ENCODE assay signal across 9 mouse cellular contexts in the genomic region with DNA sequence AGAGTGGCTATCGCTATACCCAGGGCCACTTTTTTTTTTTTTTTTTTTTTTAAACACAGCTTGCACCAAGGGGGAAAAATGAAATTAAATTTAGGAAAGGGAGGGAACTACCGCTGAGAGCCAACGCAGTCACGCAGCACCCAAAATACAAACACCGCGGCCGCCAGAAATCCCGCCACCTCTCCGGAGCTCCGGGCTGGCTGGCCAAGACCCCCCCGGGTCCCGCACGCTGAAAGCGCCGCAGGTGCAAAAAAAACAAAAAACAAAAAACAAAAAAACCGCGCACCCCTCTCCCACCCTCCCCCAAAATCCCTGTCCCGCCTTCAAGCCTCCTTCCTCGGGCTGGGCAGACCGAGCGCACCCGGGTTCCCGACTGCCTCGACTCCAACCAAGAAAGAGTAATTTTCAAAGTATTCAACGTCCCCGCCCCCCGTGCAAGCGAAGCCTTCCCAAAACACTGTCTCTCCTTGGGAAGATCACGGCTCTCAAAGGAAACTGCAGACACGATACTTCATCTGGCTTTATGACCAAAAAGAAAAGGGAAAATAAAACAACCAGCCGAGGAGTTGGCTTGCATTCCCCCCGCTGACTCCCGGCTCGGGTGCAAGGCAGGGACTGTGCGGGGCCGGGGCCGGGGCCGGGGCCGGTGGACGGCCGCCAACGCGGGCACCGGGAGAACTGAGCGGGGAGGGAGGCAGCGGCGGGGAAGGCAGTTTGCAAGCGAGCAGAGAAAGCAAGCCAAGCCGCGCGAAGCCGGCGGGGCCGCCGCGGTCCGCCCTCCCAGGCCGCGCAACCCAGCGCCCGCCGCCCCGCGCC. TPM values are rescaled to one million over a fixed set of nuclear protein-coding genes. Genes with fewer than 3 reads are reported as not detected.
DNase-seq lines count a peak whose midpoint lies in the region; ATAC-seq and TF ChIP-seq lines count a peak whose summit lies in the region.
"Had no signal": no experiment of that assay in that cellular context is flagged by ENCODE, and none has a peak within 500 bp of the region (broad histone marks: within the 10 kb centered on the region; RNA-seq: fewer than 3 reads in every experiment).

No protein-coding gene starts in this region.

- H3K4me1 ChIP-seq in forebrain, embryonic 16.5 days (replicated peaks; ENCODE audit: control insufficient read depth, insufficient read depth, low read length), result peaks cover 43% of the 10 kb centered on the region
- peaks cover 24% of the 10 kb centered on the region for H3K4me1 ChIP-seq in intestine, embryonic 16.5 days (ENCODE audit: control insufficient read depth, insufficient read depth, low read length)
- peaks cover 37% of the 10 kb centered on the region for H3K4me1 ChIP-seq in lung, embryonic 15.5 days

- ATAC-seq in forebrain, embryonic 16.5 days, result peak; percentile 13
- ATAC-seq in intestine, embryonic 16.5 days, result peak; percentile 21; the same call in 1 of the 2 replicates
- ATAC-seq in lung, embryonic 15.5 days (ENCODE audit: borderline replicate concordance, extremely low read depth, low FRiP score, low TSS enrichment), result no peak
- ATAC-seq in frontal cortex, adult (ENCODE audit: low TSS enrichment), result no peak

- intact Hi-C loops in left cerebral cortex, adult 2 months (cut with DNase I), result loop anchor here (1.0 to 5.0 kb wide), 6 partner anchors 405 to 1072 kb away; partner anchors contain the start of gene Lpp

- H3K9ac ChIP-seq in forebrain, embryonic 16.5 days (replicated peaks; ENCODE audit: low read depth, low read length), result peak overlapping the region; percentile 86
- peak overlapping the region; percentile 95 for H3K9ac ChIP-seq in intestine, embryonic 16.5 days (ENCODE audit: low read depth, low read length)
- peak overlapping the region; percentile 79 for H3K9ac ChIP-seq in lung, embryonic 15.5 days

- H3K27ac ChIP-seq in left cerebral cortex, adult 2 months, result peak overlapping the region; percentile 100
- peak overlapping the region; percentile 99 for H3K27ac ChIP-seq in forebrain, embryonic 16.5 days (ENCODE audit: low read length)
- peak overlapping the region; percentile 98 for H3K27ac ChIP-seq in intestine, embryonic 16.5 days (ENCODE audit: low read length)
- H3K27ac ChIP-seq in lung, embryonic 15.5 days, result peak overlapping the region; percentile 99

- peak overlapping the region; percentile 78 for H3K4me3 ChIP-seq in left cerebral cortex, adult 2 months
- H3K4me3 ChIP-seq in forebrain, embryonic 16.5 days (replicated peaks; ENCODE audit: low read length), result peak overlapping the region; percentile 79
- H3K4me3 ChIP-seq in intestine, embryonic 16.5 days (ENCODE audit: low read length), result peak overlapping the region; percentile 78
- peak overlapping the region; percentile 79 for H3K4me3 ChIP-seq in lung, embryonic 15.5 days

- H3K27me3 ChIP-seq in forebrain, embryonic 16.5 days (replicated peaks; ENCODE audit: control insufficient read depth, insufficient read depth, low read length), result 0 out of 2 replicates have a peak, but pooled peaks cover 6% of the 10 kb centered on the region
- no peaks in the 10 kb centered on the region for H3K27me3 ChIP-seq in intestine, embryonic 16.5 days (replicated peaks; ENCODE audit: control insufficient read depth, insufficient read depth, low read length)
- H3K27me3 ChIP-seq in lung, embryonic 15.5 days, result no peaks in the 10 kb centered on the region

- peak overlapping the region; percentile 89 for H3K4me2 ChIP-seq in forebrain, embryonic 16.5 days (ENCODE audit: low read length)
- H3K4me2 ChIP-seq in intestine, embryonic 16.5 days (ENCODE audit: low read depth, low read length), result peak overlapping the region; percentile 87
- peak overlapping the region; percentile 96 for H3K4me2 ChIP-seq in lung, embryonic 15.5 days

- no peak for TF ChIP-seq POLR2A in brain, embryonic 14.5 days (IDR thresholded peaks at IDR 0.05; ENCODE audit: borderline replicate concordance, extremely low read depth, insufficient read depth, insufficient read length, poor library complexity, severe bottlenecking)

- WGBS in forebrain, embryonic 16.5 days, result under 1% methylated on average over 64 of the region's 64 CpGs
- WGBS in intestine, embryonic 16.5 days, result under 1% methylated on average over 64 of the region's 64 CpGs
- WGBS in lung, embryonic 15.5 days, result 1% methylated on average over 63 of the region's 64 CpGs

- H3K9me3 ChIP-seq in forebrain, embryonic 16.5 days (ENCODE audit: control insufficient read depth, low read length), result no peaks in the 10 kb centered on the region
- H3K9me3 ChIP-seq in intestine, embryonic 16.5 days (ENCODE audit: control insufficient read depth, low read length), result no peaks in the 10 kb centered on the region
- H3K9me3 ChIP-seq in lung, embryonic 15.5 days, result no peaks in the 10 kb centered on the region

- peak in 1 of 2 experiments; percentile 47 for DNase-seq in left cerebral cortex, adult 2 months (ENCODE audit: extremely low spot score in 1 of 2, low spot score in 2 of 2)
- no peak for DNase-seq in left cerebral cortex, adult 11 months (ENCODE audit: low spot score)
- DNase-seq in brain, embryonic 14.5 days (ENCODE audit: low read depth), result peak; percentile 67
- peak; percentile 53 for DNase-seq in right cerebral cortex, postnatal 4 days

- no peaks in the 10 kb centered on the region for H3K36me3 ChIP-seq in forebrain, embryonic 16.5 days (ENCODE audit: control insufficient read depth, insufficient read depth)
- no peaks in the 10 kb centered on the region for H3K36me3 ChIP-seq in intestine, embryonic 16.5 days (ENCODE audit: control insufficient read depth, insufficient read depth, low read length)
- H3K36me3 ChIP-seq in lung, embryonic 15.5 days, result no peaks in the 10 kb centered on the region

- TF ChIP-seq CTCF in left cerebral cortex, adult 2 months (IDR thresholded peaks at IDR 0.05), result no peak
- TF ChIP-seq CTCF in brain, embryonic 14.5 days (IDR thresholded peaks at IDR 0.05; ENCODE audit: borderline replicate concordance, extremely low read depth, insufficient read depth, insufficient read length), result no peak

RNA-seq across cellular contexts. Expression of gene Gm37419, which starts 0.7 kb away (rescaled TPM):
- not detected for total RNA-seq in left cerebral cortex, adult 2 months (2021)
- not detected in 2 replicates for polyA plus RNA-seq in brain, embryonic 14.5 days (2012; rRNA removed)
- polyA plus RNA-seq in forebrain, embryonic 16.5 days (2015; fragmentation: Nextera tagmentation; extraction: Ambion mirVana), result not detected in 2 replicates
- polyA plus RNA-seq in intestine, embryonic 16.5 days (2015; fragmentation: Nextera tagmentation; extraction: Ambion mirVana), result not detected in 2 replicates
- not detected in 2 replicates for polyA plus RNA-seq in lung, embryonic 15.5 days (2015; fragmentation: Nextera tagmentation; extraction: Ambion mirVana)
- total RNA-seq: adrenal gland, postnatal 4 days had no signal

RNA-seq across cellular contexts. Expression of gene Bcl6, which starts 1.1 kb away (rescaled TPM):
- 10 to 100 TPM; 30.8 to 36.8 TPM for total RNA-seq in left cerebral cortex, adult 2 months (2021)
- polyA plus RNA-seq in brain, embryonic 14.5 days (2012; rRNA removed), result 3.5 and 5.5 TPM in 2 replicates
- polyA plus RNA-seq in forebrain, embryonic 16.5 days (2015; fragmentation: Nextera tagmentation; extraction: Ambion mirVana), result 2.4 and 2.5 TPM in 2 replicates
- polyA plus RNA-seq in intestine, embryonic 16.5 days (2015; fragmentation: Nextera tagmentation; extraction: Ambion mirVana), result 1.2 TPM in 2 replicates
- 1.7 TPM in 2 replicates for polyA plus RNA-seq in lung, embryonic 15.5 days (2015; fragmentation: Nextera tagmentation; extraction: Ambion mirVana)

RNA-seq across cellular contexts. Expression of gene Rtp2, which starts 55.4 kb away (rescaled TPM):
- not detected for total RNA-seq in left cerebral cortex, adult 2 months (2021)
- 0.04 and 0.07 TPM in 2 replicates for polyA plus RNA-seq in brain, embryonic 14.5 days (2012; rRNA removed)
- polyA plus RNA-seq in forebrain, embryonic 16.5 days (2015; fragmentation: Nextera tagmentation; extraction: Ambion mirVana), result 0.11 TPM in 1 of 2 replicates, not detected in the other
- polyA plus RNA-seq in intestine, embryonic 16.5 days (2015; fragmentation: Nextera tagmentation; extraction: Ambion mirVana), result not detected in 2 replicates
- not detected in 2 replicates for polyA plus RNA-seq in lung, embryonic 15.5 days (2015; fragmentation: Nextera tagmentation; extraction: Ambion mirVana)
- total RNA-seq: adrenal gland, postnatal 4 days had no signal

Comparison
In these comparisons a context has a peak if more than half of its experiments do, and no peak if none do; other contexts are left out.
1. ATAC-seq: peak in forebrain, embryonic 16.5 days (single experiment) and intestine, embryonic 16.5 days (single experiment); none in lung, embryonic 15.5 days (single experiment) and frontal cortex, adult (single experiment).
2. Peak in every context shown above with its lines, with median percentiles within 50 percentile points of each other: H3K27ac ChIP-seq, H3K4me3 ChIP-seq, H3K4me2 ChIP-seq and H3K9ac ChIP-seq.